Mouse (Mus musculus) brown adipose tissue, adult 24 weeks (tissue): ENCODE data around the gene Zfp52. TPM values are rescaled to one million over a fixed set of nuclear protein-coding genes. Genes with fewer than 3 reads are reported as not detected.

Experiments used
- polyA plus RNA-seq: library from polyadenylated mRNA; stranded (reverse); fragments of >200 nt; gene quantifications from 2 replicates; pipeline ENCODE4 v1.2.4, GENCODE M21; 2012; ENCODE audit not compliant: missing spikeins, insufficient read depth, insufficient read length

The Zfp52 gene
- polyA plus RNA-seq, 1 experiment = 5.0 TPM

Other genes with a start within 250 kb of the Zfp52 start
- not detected in 2 replicates for gene Vmn1r237, start 223.7 kb upstream of the Zfp52 start, polyA plus RNA-seq
- gene Zfp677, start 151.8 kb upstream of the Zfp52 start, polyA plus RNA-seq = 1.3 and 2.9 TPM in 2 replicates
- 1.4 and 1.8 TPM in 2 replicates for gene Zfp54, start 112.3 kb upstream of the Zfp52 start, polyA plus RNA-seq
- 6.2 and 8.9 TPM in 2 replicates for gene Zfp51, start 85.2 kb upstream of the Zfp52 start, polyA plus RNA-seq
- gene Zfp53, start 46.5 kb upstream of the Zfp52 start, polyA plus RNA-seq = 3.1 and 3.6 TPM in 2 replicates
- gene Zfp948, start 31.5 kb downstream of the Zfp52 start, polyA plus RNA-seq = 4.5 and 8.5 TPM in 2 replicates
- gene Zfp983, start 115.1 kb downstream of the Zfp52 start, polyA plus RNA-seq = 2.8 and 3.3 TPM in 2 replicates
- gene Gm10226, start 156.3 kb downstream of the Zfp52 start, polyA plus RNA-seq = 6.9 and 11.4 TPM in 2 replicates
- gene Zfp760, start 172.2 kb downstream of the Zfp52 start, polyA plus RNA-seq = 2.9 and 3.3 TPM in 2 replicates
- gene Zfp229, start 195.3 kb downstream of the Zfp52 start, polyA plus RNA-seq = 5.0 and 5.9 TPM in 2 replicates